Mouse (Mus musculus) macrophage (primary cell): ENCODE results near the gene Gm14403. TPM values are rescaled to one million over a fixed set of nuclear protein-coding genes. Genes with fewer than 3 reads are reported as not detected.
"Not testable (repeated sequence)": the region's sequence is repeated elsewhere in the genome, so short reads cannot be mapped to it uniquely, and the experiment has no call there.

Source experiments
- H3K27ac ChIP-seq: fragments of 350-480 bp; formaldehyde crosslinking; 2 replicates; pipeline ENCODE4 v1.9.0; 2021
- H3K36me3 ChIP-seq: fragments of 350-480 bp; formaldehyde crosslinking; 2 replicates; pipeline ENCODE4 v1.9.0; 2021; ENCODE audit errors: inconsistent target
- H3K4me3 ChIP-seq: fragments of 350-480 bp; formaldehyde crosslinking; 2 replicates; pipeline ENCODE4 v1.9.0; 2021; ENCODE audit errors: inconsistent target
- H3K79me2 ChIP-seq: fragments of 350-480 bp; formaldehyde crosslinking; 2 replicates; pipeline ENCODE4 v1.9.0; 2021; ENCODE audit errors: inconsistent target
- WGBS: methylation state at CpG from one replicate; pipeline ENCODE4 v1.1.7; 2026; ENCODE audit warnings: inconsistent platforms; ENCODE audit not compliant: missing documents; 5-methylcytosine and 5-hydroxymethylcytosine counted together
- polyA plus RNA-seq: library from polyadenylated mRNA; stranded (reverse); fragments of 250-400 nt; gene quantifications from 3 replicates; pipeline ENCODE4 v1.2.4, GENCODE M21; 2018; ENCODE audit warnings: inconsistent platforms
- total RNA-seq, 78 experiments: library from RNA; depleted of rRNA; stranded (reverse); fragments of 250-400 nt; gene quantifications; 1 replicate in 9 of 78; 2 replicates in 24 of 78; 3 replicates in 43 of 78; 4 replicates in 2 of 78; pipeline ENCODE4 v1.2.4; 2018; ENCODE audit warnings: inconsistent platforms in 56 of 78

The Gm14403 gene
- 10 to 100 TPM in 5 of 26 experiments, 1 to 10 TPM in 20, under 1 TPM in 1; 0.98 to 13.1 (median 3.7) TPM for total RNA-seq (2018; cell fraction: chromatin; rRNA removed)
- 1 to 10 TPM; 2.1 to 6.9 (median 4.8) TPM for total RNA-seq (2018; cell fraction: cytosol; rRNA removed)
- 10 to 100 TPM in 3 of 26 experiments, 1 to 10 TPM in 18, under 1 TPM in 1, not detected in 4; 0.73 to 13.5 (median 2.7) TPM for total RNA-seq (2018; cell fraction: nucleus; rRNA removed)
- polyA plus RNA-seq, result 4.4 to 11.0 TPM (median 5.6 TPM) in 3 replicates

DNA sequence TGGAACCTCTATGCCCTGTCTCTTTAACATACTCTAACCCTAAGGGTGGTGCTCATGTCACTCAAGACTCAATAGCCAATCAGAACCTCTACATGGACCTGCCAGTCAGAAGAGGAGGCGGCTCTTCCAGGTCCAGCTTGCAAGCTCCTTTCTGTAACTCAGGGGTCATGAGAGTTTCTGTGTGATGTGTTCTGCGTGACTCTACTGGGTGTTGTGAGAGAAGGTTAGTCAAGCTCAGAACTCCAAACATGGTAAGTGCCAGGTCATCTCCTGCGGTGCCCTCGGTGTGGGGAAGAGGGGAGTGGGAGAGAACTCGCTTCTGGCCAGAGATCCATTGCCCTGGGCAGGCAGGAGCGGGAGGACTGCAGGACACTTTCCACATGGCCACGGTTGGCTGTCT lies at the start of gene Gm14403:
TSS of gene Gm14403 (plus strand) at position 149 of the 400 bp plus-strand sequence.
- not testable (repeated sequence) for H3K27ac ChIP-seq, H3K36me3 ChIP-seq, H3K79me2 ChIP-seq
- peak within 1 kb of the TSS; percentile 40 for H3K4me3 ChIP-seq
- 9% methylated on average over 6 of the region's 7 CpGs for WGBS

DNA sequence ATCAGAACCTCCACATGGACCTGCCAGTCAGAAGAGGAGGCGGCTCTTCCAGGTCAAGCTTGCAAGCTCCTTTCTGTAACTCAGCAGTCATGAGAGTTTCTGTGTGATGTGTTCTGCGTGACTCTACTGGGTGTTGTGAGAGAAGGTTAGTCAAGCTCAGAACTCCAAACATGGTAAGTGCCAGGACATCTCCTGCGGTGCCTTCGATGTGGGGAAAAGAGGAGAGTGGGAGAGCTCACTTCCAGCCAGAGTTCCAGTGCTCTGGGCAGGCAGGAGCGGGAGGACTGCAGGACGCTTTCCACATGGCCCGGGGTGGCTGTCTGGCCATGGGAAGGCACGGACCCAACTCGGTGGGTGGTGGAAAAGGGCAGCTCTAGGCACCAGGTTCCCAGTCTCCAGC lies 33.3 kb upstream of the Gm14403 start, which contains the start of gene Zfp970:
TSS of gene Zfp970 (plus strand) at position 58 of the 400 bp plus-strand sequence.
- H3K79me2 ChIP-seq, H3K36me3 ChIP-seq, H3K27ac ChIP-seq: not testable (repeated sequence)
- peak within 1 kb of the TSS; percentile 40 for H3K4me3 ChIP-seq
- 0% methylated on average over 1 of the region's 9 CpGs for WGBS

DNA sequence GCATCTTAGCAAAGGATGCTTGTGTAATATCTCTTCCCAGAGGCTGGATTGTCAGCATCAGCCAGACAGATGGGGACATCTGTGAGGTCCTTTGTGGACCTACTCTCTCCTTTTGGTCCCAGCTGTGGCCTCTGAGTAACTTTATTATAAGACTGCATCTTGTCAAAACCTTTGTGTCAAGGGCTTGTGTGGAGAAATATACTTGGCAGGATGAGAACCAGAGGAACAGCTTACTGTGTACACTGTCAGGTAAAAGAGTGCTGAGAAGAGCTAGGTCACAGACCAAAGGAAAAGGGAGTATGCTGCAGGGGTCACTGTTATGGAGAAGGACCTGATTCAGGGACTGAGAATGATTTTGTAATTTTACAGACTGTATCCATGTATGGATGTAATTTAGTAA lies 29.8 kb upstream of the Gm14403 start:
- not testable (repeated sequence) for H3K4me3 ChIP-seq, H3K79me2 ChIP-seq, H3K36me3 ChIP-seq, H3K27ac ChIP-seq

DNA sequence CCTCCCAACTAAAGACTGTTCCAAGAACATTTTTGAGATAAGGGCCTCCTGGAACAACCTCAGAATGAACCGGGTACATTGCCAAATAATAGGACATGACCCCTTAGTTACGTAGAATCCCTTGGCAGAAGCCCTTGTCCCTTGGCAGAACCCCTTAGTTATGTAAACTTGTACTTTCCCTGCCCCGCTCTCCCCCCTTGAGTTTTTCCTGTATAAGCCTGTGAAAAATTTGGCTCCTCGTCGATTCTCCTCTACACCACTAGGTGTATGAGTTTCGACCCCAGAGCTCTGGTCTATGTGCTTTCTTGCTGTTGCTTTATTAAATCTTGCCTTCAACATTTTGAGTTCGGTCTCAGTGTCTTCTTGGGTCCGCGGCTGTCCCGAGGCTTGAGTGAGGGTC lies 25.8 kb upstream of the Gm14403 start:
- H3K36me3 ChIP-seq, H3K79me2 ChIP-seq, H3K4me3 ChIP-seq, H3K27ac ChIP-seq: not testable (repeated sequence)
- 83% methylated on average over 1 of the region's 10 CpGs for WGBS

DNA sequence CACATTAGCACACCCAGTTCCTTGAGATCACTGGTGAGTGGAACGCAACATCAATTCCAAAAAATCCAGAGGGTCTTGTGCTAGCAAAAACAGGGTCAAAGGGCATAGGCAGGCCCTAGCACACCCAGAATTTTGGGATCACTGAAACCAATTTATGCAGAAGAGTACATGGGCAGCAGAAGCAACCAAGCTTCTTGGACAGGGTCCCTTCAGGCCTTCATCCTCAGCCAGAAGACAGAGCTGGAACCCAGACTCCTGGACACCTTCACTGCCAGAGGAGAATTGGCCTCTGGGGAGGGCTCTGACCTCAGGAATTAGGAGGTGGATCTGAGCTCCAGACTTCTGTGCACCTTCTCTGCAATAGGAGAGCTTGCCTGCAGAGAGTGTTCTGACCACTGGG lies 16.0 kb upstream of the Gm14403 start:
- not testable (repeated sequence) for H3K27ac ChIP-seq, H3K79me2 ChIP-seq, H3K4me3 ChIP-seq, H3K36me3 ChIP-seq
- 100% methylated on average over 1 of the region's 1 CpGs for WGBS

DNA sequence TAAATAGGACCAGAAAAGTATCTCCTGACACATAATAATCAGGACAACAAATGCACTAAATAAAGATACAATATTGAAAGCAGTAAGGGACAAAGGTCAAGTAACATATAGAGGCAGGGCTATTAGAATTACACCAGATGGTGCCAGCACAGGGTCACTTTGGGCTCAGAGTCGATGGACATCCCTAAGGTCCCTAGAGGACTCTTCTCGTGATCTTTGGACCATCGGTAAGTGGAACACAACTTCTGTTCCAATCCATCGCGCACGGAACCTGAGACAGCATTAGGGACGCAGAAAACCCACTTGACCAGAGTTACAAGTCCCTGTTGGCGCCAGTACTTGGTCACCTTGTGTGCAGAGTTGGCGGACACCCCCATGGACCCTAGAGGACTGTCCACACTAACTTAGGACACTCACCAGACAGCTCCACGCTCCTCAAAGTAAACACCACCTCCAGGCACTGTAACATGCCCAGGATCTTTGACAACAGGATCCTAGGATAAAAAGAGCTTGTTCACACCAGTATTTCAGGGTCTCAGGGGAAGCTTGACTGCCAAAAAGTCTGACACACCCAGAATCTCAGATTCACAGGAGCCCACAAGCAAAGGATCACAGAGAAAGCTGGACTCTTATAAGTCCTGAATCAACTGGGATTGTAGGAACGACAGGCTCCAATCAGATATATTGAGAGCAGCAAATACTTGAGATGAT lies 14.6 kb upstream of the Gm14403 start:
- 78% methylated on average over 11 of the region's 11 CpGs for WGBS
- not testable (repeated sequence) for H3K79me2 ChIP-seq, H3K4me3 ChIP-seq, H3K27ac ChIP-seq, H3K36me3 ChIP-seq

DNA sequence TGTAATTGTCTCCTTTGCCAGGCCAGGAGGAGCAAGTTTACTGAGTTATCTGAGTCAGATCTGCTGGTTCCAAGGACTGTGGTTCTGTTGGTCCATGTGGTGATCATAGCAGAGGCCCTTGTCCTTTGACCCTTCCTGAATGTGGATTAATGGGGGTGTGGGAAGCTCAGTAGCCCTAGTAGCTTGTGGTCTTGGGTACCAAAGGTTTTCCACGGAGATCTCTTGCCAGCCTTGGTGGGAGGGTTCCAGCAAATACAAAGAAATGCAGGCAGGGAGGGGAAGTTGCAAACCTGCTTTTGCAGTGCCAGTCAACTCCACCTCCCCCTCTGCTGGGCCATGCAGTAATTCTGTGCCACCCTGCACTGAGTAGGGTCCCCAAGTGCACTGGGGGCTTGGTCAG lies 1.2 kb downstream of the Gm14403 start:
- H3K36me3 ChIP-seq, H3K4me3 ChIP-seq, H3K79me2 ChIP-seq, H3K27ac ChIP-seq: not testable (repeated sequence)
- 15% methylated on average over 1 of the region's 1 CpGs for WGBS

DNA sequence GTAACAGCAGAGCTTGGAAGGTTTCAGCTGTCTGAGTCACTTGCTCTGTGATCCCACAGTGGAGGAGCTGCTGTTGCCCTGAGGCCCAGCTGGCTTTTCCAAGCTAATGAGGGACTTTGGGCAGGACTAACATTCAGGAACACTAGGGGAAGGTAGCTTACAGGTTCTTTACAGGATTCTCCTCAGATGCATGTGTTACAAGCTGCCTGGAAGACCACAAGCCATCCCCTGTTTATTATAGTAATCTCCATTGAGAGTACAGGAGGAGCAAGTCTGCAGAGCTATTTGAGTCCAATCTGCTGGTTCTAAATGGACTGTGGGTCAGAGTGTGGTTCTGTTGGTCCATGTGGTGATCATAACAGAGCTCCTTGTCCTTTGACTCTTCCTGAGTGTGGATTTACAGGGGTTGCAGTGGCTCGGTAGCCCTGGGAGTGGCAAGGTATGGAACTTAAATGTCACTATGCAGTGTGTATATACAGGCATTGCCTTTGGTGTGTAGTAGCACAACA lies 7.2 kb downstream of the Gm14403 start:
- H3K4me3 ChIP-seq, H3K79me2 ChIP-seq, H3K27ac ChIP-seq, H3K36me3 ChIP-seq: not testable (repeated sequence)
- WGBS, result 100% methylated on average over 1 of the region's 1 CpGs

DNA sequence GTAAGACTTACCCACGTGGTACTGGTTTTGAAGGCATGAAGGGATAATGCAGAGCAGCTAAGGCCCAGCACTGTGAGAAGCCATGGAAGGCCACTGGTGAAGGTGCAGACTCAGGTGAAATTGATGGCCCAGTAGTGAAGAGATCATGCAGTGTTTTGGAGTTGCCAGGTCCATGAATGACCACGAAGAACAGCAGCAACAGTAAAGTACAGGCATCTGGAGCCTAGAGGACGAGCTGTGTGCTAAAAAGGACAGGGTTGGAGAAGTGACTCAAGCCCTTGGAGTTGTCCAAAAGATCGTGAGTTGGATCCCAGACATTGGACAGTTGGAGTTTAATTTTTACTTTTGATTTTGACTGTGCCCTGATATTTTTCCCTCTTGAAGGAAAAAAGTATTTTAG lies 13.4 kb downstream of the Gm14403 start:
- WGBS, result 64% methylated on average over 4 of the region's 4 CpGs
- not testable (repeated sequence) for H3K27ac ChIP-seq, H3K4me3 ChIP-seq, H3K79me2 ChIP-seq, H3K36me3 ChIP-seq

DNA sequence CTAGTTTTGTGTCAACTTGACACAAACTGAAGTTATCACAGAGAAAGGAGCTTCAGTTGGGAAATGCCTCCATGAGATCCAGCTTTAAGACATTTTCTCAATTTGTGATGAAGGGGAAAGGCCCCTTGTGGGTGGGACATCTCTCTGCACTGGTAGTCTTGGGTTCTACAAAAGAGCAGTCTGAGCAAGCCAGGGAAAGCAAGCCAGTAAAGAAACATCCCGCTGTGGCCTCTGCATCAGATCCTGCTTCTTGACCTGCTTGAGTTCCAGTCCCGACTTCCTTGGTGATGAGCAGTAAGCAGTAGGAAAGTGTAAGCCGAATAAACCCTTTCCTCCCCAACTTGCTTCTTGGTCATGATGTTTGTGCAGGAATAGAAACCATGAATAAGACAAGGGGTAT lies 14.0 kb downstream of the Gm14403 start:
- H3K4me3 ChIP-seq, H3K79me2 ChIP-seq, H3K36me3 ChIP-seq, H3K27ac ChIP-seq: not testable (repeated sequence)
- 86% methylated on average over 3 of the region's 3 CpGs for WGBS

DNA sequence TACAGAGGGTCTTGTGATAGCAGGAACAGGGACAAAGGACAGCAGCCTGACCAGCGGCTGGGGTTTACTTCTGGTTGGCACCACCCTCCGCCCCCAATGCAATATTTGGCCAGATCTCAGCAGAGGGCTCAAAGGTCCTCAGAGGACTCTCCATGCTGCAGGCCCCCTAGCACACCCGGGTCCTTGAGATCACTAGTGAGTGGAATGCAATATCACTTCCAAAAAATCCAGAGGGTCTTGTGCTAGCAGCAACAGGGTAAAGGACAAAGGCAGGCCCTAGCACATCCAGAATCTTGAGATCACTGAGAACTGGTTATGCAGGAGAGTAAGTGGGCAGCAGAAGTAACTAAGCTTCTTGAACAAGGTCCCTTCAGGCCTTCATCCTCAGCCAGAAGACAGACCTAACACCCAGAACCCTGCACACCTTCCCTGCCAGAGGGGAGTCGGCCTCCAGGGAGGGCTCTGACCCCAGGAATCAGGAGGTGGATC lies 16.0 kb downstream of the Gm14403 start:
- WGBS, result 73% methylated on average over 4 of the region's 4 CpGs
- not testable (repeated sequence) for H3K79me2 ChIP-seq, H3K27ac ChIP-seq, H3K4me3 ChIP-seq, H3K36me3 ChIP-seq

DNA sequence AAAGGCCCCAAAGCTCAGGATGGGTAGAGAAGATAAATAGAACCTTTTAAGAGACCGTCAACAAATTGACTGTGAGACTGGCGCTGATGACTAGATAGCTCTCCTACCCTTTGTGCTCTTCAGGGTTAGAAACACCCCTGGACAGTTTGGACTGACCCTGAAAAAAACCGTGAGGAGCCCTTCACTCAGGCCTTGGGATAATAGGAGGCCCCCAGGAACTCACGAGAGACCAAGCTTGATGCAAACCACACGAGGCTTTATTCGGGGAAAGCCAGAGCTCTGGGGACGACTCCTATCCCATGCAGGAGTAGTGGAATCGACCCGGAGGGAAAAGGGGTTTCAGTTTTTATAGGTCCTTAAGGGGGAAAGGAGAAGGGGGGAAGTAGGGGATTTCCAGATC lies 19.7 kb downstream of the Gm14403 start:
- not testable (repeated sequence) for H3K4me3 ChIP-seq, H3K36me3 ChIP-seq, H3K79me2 ChIP-seq, H3K27ac ChIP-seq
- WGBS, result 87% methylated on average over 9 of the region's 9 CpGs

DNA sequence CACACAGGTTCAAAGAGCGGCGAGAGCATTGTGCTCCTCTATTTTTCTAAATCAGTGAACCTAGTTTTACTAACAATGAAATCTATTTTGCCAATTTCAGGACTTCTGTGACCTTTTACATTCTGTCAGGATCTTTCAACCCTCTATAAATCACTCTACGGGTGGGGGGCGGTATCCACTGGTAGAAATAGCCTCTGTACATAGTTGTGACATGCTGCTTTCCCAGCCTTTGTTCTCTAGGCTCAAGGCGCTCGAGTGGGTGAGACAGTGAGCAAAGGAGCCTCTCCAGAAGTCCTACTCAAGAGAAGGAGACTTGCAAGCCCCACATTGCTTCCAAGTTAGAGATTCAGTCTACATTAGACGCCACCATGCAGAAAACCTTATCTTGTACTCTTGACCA lies 20.3 kb downstream of the Gm14403 start:
- 92% methylated on average over 7 of the region's 7 CpGs for WGBS
- not testable (repeated sequence) for H3K27ac ChIP-seq, H3K79me2 ChIP-seq, H3K4me3 ChIP-seq, H3K36me3 ChIP-seq

DNA sequence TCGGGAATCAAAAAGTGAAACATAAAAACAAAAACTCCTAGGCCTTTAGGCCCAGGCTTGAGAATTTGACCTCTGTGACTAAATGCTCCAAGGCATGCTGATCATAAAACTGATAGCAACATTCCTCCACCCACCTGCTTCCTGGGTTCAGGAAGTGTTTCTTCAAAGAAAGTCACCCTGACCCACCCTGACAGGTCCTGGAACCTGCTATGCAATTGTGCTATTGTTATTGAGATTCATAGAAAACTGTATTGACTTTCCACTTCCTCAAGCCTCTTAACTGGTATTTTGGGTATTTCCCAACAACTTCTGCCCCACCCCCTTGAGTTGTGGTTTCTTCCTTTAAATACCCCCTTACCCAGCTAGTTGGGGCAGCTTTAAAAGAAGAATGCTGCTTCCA lies 20.9 kb downstream of the Gm14403 start:
- WGBS, result 74% methylated on average over 1 of the region's 1 CpGs
- not testable (repeated sequence) for H3K4me3 ChIP-seq, H3K27ac ChIP-seq, H3K79me2 ChIP-seq, H3K36me3 ChIP-seq

DNA sequence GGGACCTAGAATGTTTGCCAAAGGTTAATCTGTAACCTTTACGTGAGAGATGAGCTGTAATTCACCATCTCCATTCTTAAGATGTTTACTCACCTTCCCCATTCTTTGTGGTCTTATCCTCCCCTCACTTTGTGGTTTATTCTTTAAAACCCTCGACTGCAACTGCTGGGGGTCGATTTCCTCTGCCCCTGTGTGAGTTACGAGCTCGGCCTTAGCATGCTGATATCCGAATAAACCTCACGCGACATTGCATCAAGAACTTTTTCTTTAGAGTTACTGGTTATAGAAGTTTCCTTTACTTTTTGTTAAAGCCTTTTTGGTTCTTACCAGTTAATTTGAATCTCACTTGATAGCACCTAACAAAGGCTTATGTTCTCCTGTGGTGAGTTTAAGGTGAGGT lies 22.0 kb downstream of the Gm14403 start:
- no peak overlapping the region for H3K4me3 ChIP-seq
- WGBS, result 72% methylated on average over 8 of the region's 8 CpGs
- no peaks in the 10 kb centered on the region for H3K36me3 ChIP-seq
- H3K27ac ChIP-seq, result no peak overlapping the region
- H3K79me2 ChIP-seq, result no peaks in the 10 kb centered on the region
